Mouse (Mus musculus) E14TG2a.4 (cell line): ENCODE results near the gene Thpo.

Source experiments
- CTCF ChIP-seq: conservative IDR thresholded peaks from 2 replicates; pipeline ENCODE4 v1.5.1; 2014; ENCODE audit warnings: low read length
- NANOG ChIP-seq: IDR thresholded peaks from 2 replicates; pipeline ENCODE4 v1.6.1; 2014; ENCODE audit warnings: borderline replicate concordance, low read length, mixed read lengths
- POU5F1 ChIP-seq: IDR thresholded peaks from 2 replicates; pipeline ENCODE4 v1.6.1; 2014; ENCODE audit warnings: low read length, borderline replicate concordance

- TF ChIP-seq CTCF (no peak), POU5F1 (no peak), NANOG (no peak)
Measured at GRCm38 (mm10) chr16:20691617-20692016, 42.7 kb downstream of the Thpo start.
